ENCODE assay signal across 10 mouse cellular contexts in the genomic region with DNA sequence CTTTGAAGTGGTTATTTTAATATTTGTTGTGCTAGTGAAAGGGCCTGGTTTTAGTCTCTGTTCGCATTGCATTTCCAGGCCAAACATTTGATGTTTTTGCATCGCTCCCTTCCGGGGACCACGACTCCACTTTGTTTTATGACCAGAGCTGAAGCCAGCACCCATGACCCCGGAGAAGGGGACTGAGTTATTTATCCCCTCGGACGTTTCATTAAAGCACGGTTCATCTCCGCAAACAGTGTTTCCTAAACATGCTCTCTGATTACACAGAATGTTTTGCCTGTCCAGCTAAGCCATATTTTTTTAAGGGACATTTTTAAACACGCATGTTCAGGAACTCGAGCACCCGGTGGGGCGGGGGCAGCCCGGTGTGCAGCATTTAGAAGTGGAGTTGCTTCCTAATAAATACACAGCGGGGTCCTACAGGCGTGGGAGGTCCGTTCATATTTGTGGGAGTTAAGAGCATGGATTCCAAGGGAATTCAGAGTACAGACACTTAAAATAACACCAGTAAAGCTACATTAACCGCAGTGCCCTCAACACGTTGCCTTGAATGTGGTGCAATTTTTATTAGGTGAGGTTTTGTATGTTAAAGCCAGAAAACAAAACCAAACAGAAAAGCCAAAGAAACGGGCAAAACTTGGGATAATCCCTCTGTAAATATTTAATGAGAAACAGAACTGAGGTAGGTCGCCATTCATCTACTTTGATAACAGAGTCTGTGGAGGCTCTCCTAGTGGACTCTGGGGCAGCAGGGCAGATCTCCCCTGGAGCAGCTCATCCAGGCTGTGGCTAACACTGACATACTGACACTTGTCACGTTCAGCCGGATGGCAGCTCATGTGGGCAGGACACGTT.
DNase-seq lines count a peak whose midpoint lies in the region; ATAC-seq and TF ChIP-seq lines count a peak whose summit lies in the region.
"Had no signal": no experiment of that assay in that cellular context is flagged by ENCODE, and none has a peak within 500 bp of the region (broad histone marks: within the 10 kb centered on the region; RNA-seq: fewer than 3 reads in every experiment).

No protein-coding gene starts in this region.

- peak overlapping the region; percentile 48 for H3K27ac ChIP-seq in heart, embryonic 12.5 days (ENCODE audit: poor library complexity, severe bottlenecking)
- H3K27ac ChIP-seq in intestine, embryonic 14.5 days (ENCODE audit: low read depth): peak overlapping the region; percentile 75
- no peak overlapping the region for H3K27ac ChIP-seq in cerebellum, adult 2 months (ENCODE audit: insufficient read depth, low read length)
- H3K27ac ChIP-seq: macrophage had no signal

- peak overlapping the region; percentile 18 for H3ac ChIP-seq in C2C12 (ENCODE audit: control insufficient read depth, insufficient read length, low read depth)

- no peak for TF ChIP-seq POLR2A in cerebellum, adult 2 months (IDR thresholded peaks at IDR 0.05; ENCODE audit: borderline replicate concordance, insufficient read depth, low read length)

- DNase-seq in heart, postnatal 4 days: no peak
- DNase-seq in intestine, embryonic 14.5 days (ENCODE audit: low spot score): peak; percentile 63
- peak; percentile 69 to 77 for DNase-seq in kidney, postnatal 4 days
- DNase-seq in cerebellum, adult 2 months: no peak
- no peak for DNase-seq in gastrocnemius, postnatal 10 days

- TF ChIP-seq CTCF in C2C12 (IDR thresholded peaks at IDR 0.05; ENCODE audit: control insufficient read depth, insufficient read depth, insufficient read length): no peak
- no peak for TF ChIP-seq CTCF in cerebellum, adult 2 months (IDR thresholded peaks at IDR 0.05; ENCODE audit: borderline replicate concordance, insufficient read depth, low read depth, low read length)

- H3K79me3 ChIP-seq in C2C12 (ENCODE audit: low read depth): no peaks in the 10 kb centered on the region

- no peak overlapping the region for H3K4me3 ChIP-seq in heart, embryonic 12.5 days
- H3K4me3 ChIP-seq in C2C12 (ENCODE audit: insufficient read depth, poor library complexity, severe bottlenecking): no peak overlapping the region
- peak overlapping the region; percentile 1; the same call in 1 of the 2 replicates for H3K4me3 ChIP-seq in intestine, embryonic 14.5 days (ENCODE audit: low read depth, low read length)
- H3K4me3 ChIP-seq in cerebellum, adult 2 months (replicated peaks; ENCODE audit: insufficient read depth, low read depth, low read length): no peak overlapping the region
- H3K4me3 ChIP-seq: erythroblast, embryonic 14.5 days had no signal

- 55% methylated on average over 24 of the region's 24 CpGs for WGBS in heart, embryonic 12.5 days
- 11% methylated on average over 24 of the region's 24 CpGs for whole genome bisulfite sequencing in intestine, embryonic 14.5 days
- WGBS in cerebellum, adult 2 months: 66% methylated on average over 24 of the region's 24 CpGs

- peaks cover 17% of the 10 kb centered on the region for H3K4me1 ChIP-seq in heart, embryonic 12.5 days (replicated peaks)
- peaks cover 34% of the 10 kb centered on the region for H3K4me1 ChIP-seq in intestine, embryonic 14.5 days (replicated peaks; ENCODE audit: control insufficient read depth, insufficient read depth, low read length)
- no peaks in the 10 kb centered on the region; the same call in 1 of the 2 replicates for H3K4me1 ChIP-seq in cerebellum, adult 2 months (ENCODE audit: control insufficient read depth, insufficient read depth, low read length)

- H3K79me2 ChIP-seq in C2C12 (ENCODE audit: control insufficient read depth, insufficient read depth): no peaks in the 10 kb centered on the region

- H3K36me3 ChIP-seq in heart, embryonic 12.5 days: no peaks in the 10 kb centered on the region
- H3K36me3 ChIP-seq in C2C12 (ENCODE audit: control insufficient read depth, insufficient read depth): no peaks in the 10 kb centered on the region
- H3K36me3 ChIP-seq in intestine, embryonic 14.5 days (ENCODE audit: control insufficient read depth, insufficient read depth, low read length): no peaks in the 10 kb centered on the region

- no peak for ATAC-seq in heart, embryonic 12.5 days (ENCODE audit: insufficient number of reproducible peaks, low FRiP score)
- no peak for ATAC-seq in intestine, embryonic 14.5 days (replicated peaks; ENCODE audit: low FRiP score, low TSS enrichment, low read depth)
- no peak for ATAC-seq in activated CD4-positive, CD25-positive, alpha-beta regulatory T cell, adult 4 months

- H3K9ac ChIP-seq in heart, embryonic 12.5 days: peak overlapping the region; percentile 25
- H3K9ac ChIP-seq in intestine, embryonic 14.5 days (ENCODE audit: low read length): peak overlapping the region; percentile 8

- H3K27me3 ChIP-seq in heart, embryonic 12.5 days (replicated peaks): no peaks in the 10 kb centered on the region
- H3K27me3 ChIP-seq in C2C12 (ENCODE audit: control insufficient read depth, insufficient read depth, insufficient read length): peaks cover 23% of the 10 kb centered on the region
- no peaks in the 10 kb centered on the region for H3K27me3 ChIP-seq in intestine, embryonic 14.5 days (replicated peaks; ENCODE audit: control insufficient read depth, insufficient read depth, low read length)
- no peaks in the 10 kb centered on the region; the same call in 1 of the 2 replicates for H3K27me3 ChIP-seq in cerebellum, adult 2 months (ENCODE audit: control insufficient read depth, insufficient read depth, low read length)

- H3K9me3 ChIP-seq in heart, embryonic 12.5 days (replicated peaks): no peaks in the 10 kb centered on the region
- no peaks in the 10 kb centered on the region for H3K9me3 ChIP-seq in intestine, embryonic 14.5 days (ENCODE audit: control insufficient read depth, low read length)

- peak overlapping the region; percentile 30 for H3K4me2 ChIP-seq in heart, embryonic 12.5 days
- H3K4me2 ChIP-seq in intestine, embryonic 14.5 days (ENCODE audit: low read length): peak overlapping the region; percentile 40

TF ChIP-seq in C2C12, 6 proteins besides CTCF, POLR2A, EP300 and RAD21:
- TF ChIP-seq MAX (IDR thresholded peaks at IDR 0.05): no peak
- no peak for TF ChIP-seq MYOD1 (IDR thresholded peaks at IDR 0.05; ENCODE audit: control insufficient read depth, insufficient read length, low read depth)
- no peak for TF ChIP-seq MYOG (IDR thresholded peaks at IDR 0.05; ENCODE audit: control insufficient read depth, extremely low read depth, insufficient read length)
- no peak for TF ChIP-seq CEBPB (IDR thresholded peaks at IDR 0.05; ENCODE audit: low read depth)
- TF ChIP-seq FOSL1 (IDR thresholded peaks at IDR 0.05; ENCODE audit: insufficient read depth, low read length, poor library complexity, severe bottlenecking): no peak
- no peak for TF ChIP-seq USF1 (IDR thresholded peaks at IDR 0.05; ENCODE audit: low read depth)

Comparison
In these comparisons a context has a peak if more than half of its experiments do, and no peak if none do; other contexts are left out.
1. DNase-seq: peak in intestine, embryonic 14.5 days (single experiment) and kidney, postnatal 4 days (2 of 2); none in heart, postnatal 4 days (single experiment), cerebellum, adult 2 months (0 of 2) and gastrocnemius, postnatal 10 days (single experiment).